Mouse (Mus musculus): Measurements from ENCODE around the gene Sh3bp5. TPM values are rescaled to one million over a fixed set of nuclear protein-coding genes. Genes with fewer than 3 reads are reported as not detected.
A peak's percentile ranks its signal among the peaks of the same experiment; 100 is the strongest.

Sh3bp5 gene
- polyA plus RNA-seq, 1 experiment from 2014 or later, result 57.2 TPM

- H3K27ac ChIP-seq, result no peak overlapping the region
- no peaks in the 10 kb centered on the region for H3K27me3 ChIP-seq (replicated peaks)
- WGBS, result 72% methylated on average over 5 of the region's 5 CpGs
- no peak overlapping the region for H3K4me2 ChIP-seq (replicated peaks)
- H3K9ac ChIP-seq, result no peak overlapping the region
- H3K4me3 ChIP-seq, result no peak overlapping the region
- no peaks in the 10 kb centered on the region for H3K9me3 ChIP-seq
- ATAC-seq (ENCODE audit: low FRiP score, low read depth), result no peak
- H3K4me1 ChIP-seq, result no peaks in the 10 kb centered on the region
- no peaks in the 10 kb centered on the region for H3K36me3 ChIP-seq
Observed at GRCm38 (mm10) chr14:31448994-31449393, 13.1 kb upstream of the Sh3bp5 start.

GRCm38 (mm10) chr14:31443616-31444015 lies 7.7 kb upstream of the Sh3bp5 start:
- Histone ChIP-seq H3K4me1 (no peaks in the 10 kb centered on the region), H3K9me3 (no peaks in the 10 kb centered on the region), H3K27me3 (replicated peaks) (no peaks in the 10 kb centered on the region), H3K4me2 (replicated peaks) (no peak overlapping the region), H3K9ac (no peak overlapping the region), H3K36me3 (no peaks in the 10 kb centered on the region), H3K27ac (no peak overlapping the region), H3K4me3 (no peak overlapping the region)
- 69% methylated on average over 6 of the region's 6 CpGs for WGBS
- no peak for ATAC-seq (ENCODE audit: low FRiP score, low read depth)

- 86% methylated on average over 6 of the region's 6 CpGs for WGBS
- Histone ChIP-seq H3K9ac (no peak overlapping the region), H3K4me1 (peaks cover 5% of the 10 kb centered on the region; the same call in 1 of the 2 replicates), H3K4me3 (no peak overlapping the region), H3K27ac (no peak overlapping the region), H3K9me3 (no peaks in the 10 kb centered on the region), H3K27me3 (replicated peaks) (no peaks in the 10 kb centered on the region; the same call in 1 of the 2 replicates), H3K4me2 (replicated peaks) (no peak overlapping the region), H3K36me3 (no peaks in the 10 kb centered on the region)
- no peak for ATAC-seq (ENCODE audit: low FRiP score, low read depth)
Observed at GRCm38 (mm10) chr14:31440725-31441124, 4.8 kb upstream of the Sh3bp5 start.

- WGBS, result 31% methylated on average over 3 of the region's 3 CpGs
Observed at GRCm38 (mm10) chr14:31440230-31440629, 4.4 kb upstream of the Sh3bp5 start.

GRCm38 (mm10) chr14:31439279-31439678 lies 3.4 kb upstream of the Sh3bp5 start:
- Histone ChIP-seq H3K36me3 (no peaks in the 10 kb centered on the region), H3K4me2 (replicated peaks) (no peak overlapping the region), H3K9ac (no peak overlapping the region), H3K4me1 (peaks cover 10% of the 10 kb centered on the region; the same call in 1 of the 2 replicates), H3K27ac (no peak overlapping the region), H3K27me3 (replicated peaks) (no peaks in the 10 kb centered on the region; the same call in 1 of the 2 replicates), H3K4me3 (no peak overlapping the region), H3K9me3 (no peaks in the 10 kb centered on the region)
- no peak for ATAC-seq (ENCODE audit: low FRiP score, low read depth)
- WGBS, result 83% methylated on average over 11 of the region's 11 CpGs

More at GRCm38 (mm10) chr14:31440230-31440629, 4.4 kb upstream of the Sh3bp5 start:
- no peaks in the 10 kb centered on the region; the same call in 1 of the 2 replicates for H3K27me3 ChIP-seq (replicated peaks)
- no peaks in the 10 kb centered on the region for H3K9me3 ChIP-seq
- H3K4me1 ChIP-seq, result peaks cover 7% of the 10 kb centered on the region; the same call in 1 of the 2 replicates
- H3K27ac ChIP-seq, result no peak overlapping the region
- no peak overlapping the region for H3K4me2 ChIP-seq (replicated peaks)
- no peaks in the 10 kb centered on the region for H3K36me3 ChIP-seq
- ATAC-seq (ENCODE audit: low FRiP score, low read depth), result no peak
- no peak overlapping the region for H3K4me3 ChIP-seq
- H3K9ac ChIP-seq, result no peak overlapping the region

GRCm38 (mm10) chr14:31437826-31438529 lies 2.1 kb upstream of the Sh3bp5 start:
- H3K4me1 ChIP-seq, result peaks cover 15% of the 10 kb centered on the region
- H3K4me2 ChIP-seq (replicated peaks), result no peak overlapping the region
- no peak overlapping the region for H3K9ac ChIP-seq
- WGBS, result 79% methylated on average over 8 of the region's 8 CpGs
- no peak overlapping the region for H3K27ac ChIP-seq
- no peak overlapping the region for H3K4me3 ChIP-seq
- no peak for ATAC-seq (ENCODE audit: low FRiP score, low read depth)
- no peaks in the 10 kb centered on the region for H3K36me3 ChIP-seq
- H3K9me3 ChIP-seq, result no peaks in the 10 kb centered on the region
- peaks cover 4% of the 10 kb centered on the region; the same call in 1 of the 2 replicates for H3K27me3 ChIP-seq (replicated peaks)

GRCm38 (mm10) chr14:31435018-31435915 lies 611 bp downstream of the Sh3bp5 start:
- ATAC-seq (ENCODE audit: low FRiP score, low read depth), result peak; percentile 69
- Histone ChIP-seq H3K9me3 (no peaks in the 10 kb centered on the region), H3K9ac (peak overlapping the region; percentile 78), H3K27me3 (replicated peaks) (peaks cover 4% of the 10 kb centered on the region; the same call in 1 of the 2 replicates), H3K27ac (peak overlapping the region; percentile 55), H3K4me1 (peaks cover 15% of the 10 kb centered on the region), H3K4me3 (peak overlapping the region; percentile 55), H3K4me2 (replicated peaks) (peak overlapping the region; percentile 94), H3K36me3 (no peaks in the 10 kb centered on the region)
- WGBS, result 1% methylated on average over 53 of the region's 53 CpGs

GRCm38 (mm10) chr14:31434426-31434825 lies 1.5 kb downstream of the Sh3bp5 start:
- Histone ChIP-seq H3K4me3 (no peak overlapping the region), H3K9ac (no peak overlapping the region)
- 43% methylated on average over 5 of the region's 5 CpGs for WGBS

GRCm38 (mm10) chr14:31433851-31434360 lies 2.0 kb downstream of the Sh3bp5 start:
- no peak for ATAC-seq (ENCODE audit: low FRiP score, low read depth)
- H3K4me1 ChIP-seq, result peaks cover 15% of the 10 kb centered on the region
- H3K9ac ChIP-seq, result no peak overlapping the region
- no peaks in the 10 kb centered on the region for H3K9me3 ChIP-seq
- peaks cover 4% of the 10 kb centered on the region; the same call in 1 of the 2 replicates for H3K27me3 ChIP-seq (replicated peaks)
- H3K4me2 ChIP-seq (replicated peaks), result peak overlapping the region; percentile 94
- 7% methylated on average over 7 of the region's 7 CpGs for WGBS
- no peaks in the 10 kb centered on the region for H3K36me3 ChIP-seq
- H3K27ac ChIP-seq, result no peak overlapping the region
- peak overlapping the region; percentile 13; the same call in 1 of the 2 replicates for H3K4me3 ChIP-seq

More at GRCm38 (mm10) chr14:31434426-31434825, 1.5 kb downstream of the Sh3bp5 start:
- Histone ChIP-seq H3K4me2 (replicated peaks) (peak overlapping the region; percentile 94), H3K4me1 (peaks cover 15% of the 10 kb centered on the region), H3K9me3 (no peaks in the 10 kb centered on the region), H3K36me3 (no peaks in the 10 kb centered on the region), H3K27me3 (replicated peaks) (peaks cover 4% of the 10 kb centered on the region; the same call in 1 of the 2 replicates), H3K27ac (no peak overlapping the region)
- ATAC-seq (ENCODE audit: low FRiP score, low read depth), result no peak

- H3K36me3 ChIP-seq, result peaks cover 5% of the 10 kb centered on the region; the same call in 1 of the 2 replicates
- H3K4me3 ChIP-seq, result no peak overlapping the region
- peak overlapping the region; percentile 94 for H3K4me2 ChIP-seq (replicated peaks)
- H3K27me3 ChIP-seq (replicated peaks), result peaks cover 4% of the 10 kb centered on the region; the same call in 1 of the 2 replicates
- no peaks in the 10 kb centered on the region for H3K9me3 ChIP-seq
- no peak overlapping the region for H3K9ac ChIP-seq
- H3K4me1 ChIP-seq, result peaks cover 15% of the 10 kb centered on the region
- H3K27ac ChIP-seq, result no peak overlapping the region
- WGBS, result 73% methylated on average over 5 of the region's 5 CpGs
- no peak for ATAC-seq (ENCODE audit: low FRiP score, low read depth)
Observed at GRCm38 (mm10) chr14:31433126-31433525, 2.8 kb downstream of the Sh3bp5 start.

GRCm38 (mm10) chr14:31432424-31432823 lies 3.5 kb downstream of the Sh3bp5 start:
- peaks cover 15% of the 10 kb centered on the region for H3K4me1 ChIP-seq
- no peak overlapping the region for H3K4me3 ChIP-seq
- H3K9me3 ChIP-seq, result no peaks in the 10 kb centered on the region
- no peak overlapping the region for H3K27ac ChIP-seq
- 0 out of 2 replicates have a peak overlapping the region, but pooled peaks have one; percentile 6 for H3K4me2 ChIP-seq (replicated peaks)
- H3K36me3 ChIP-seq, result peaks cover 6% of the 10 kb centered on the region; the same call in 1 of the 2 replicates
- ATAC-seq (ENCODE audit: low FRiP score, low read depth), result no peak
- WGBS, result 58% methylated on average over 4 of the region's 4 CpGs
- no peak overlapping the region for H3K9ac ChIP-seq
- H3K27me3 ChIP-seq (replicated peaks), result peaks cover 4% of the 10 kb centered on the region; the same call in 1 of the 2 replicates

Measured in neural tube, embryonic 12.5 days (tissue).